Mouse (Mus musculus): ENCODE data around the gene Il10rb.

GRCm38 (mm10) chr16:91386419-91387120 is 19.4 kb upstream of the Il10rb start:
- TF ChIP-seq E2F4 (IDR thresholded peaks at IDR 0.05; ENCODE audit: insufficient read depth) (no peak), POLR2A (IDR thresholded peaks at IDR 0.05; ENCODE audit: insufficient read length, low read depth) (no peak), MYOG (IDR thresholded peaks at IDR 0.05; ENCODE audit: control insufficient read depth in 1 of 3, insufficient read depth in 1 of 3, insufficient read length in 2 of 3, low read depth in 2 of 3) (no peak), TCF3 (IDR thresholded peaks at IDR 0.05; ENCODE audit: insufficient read length, low read depth) (no peak), USF1 (IDR thresholded peaks at IDR 0.05; ENCODE audit: low read depth) (no peak)
